Comparison of ENCODE assay signal across 25 mouse cellular contexts in genomic region chr17:63715687-63716086, GRCm38 (mm10).
DNase-seq lines count a peak whose midpoint lies in the region; ATAC-seq lines count a peak whose summit lies in the region.
"Had no signal": no experiment of that assay in that cellular context is flagged by ENCODE, and none has a peak within 500 bp of the region (broad histone marks: within the 10 kb centered on the region; RNA-seq: fewer than 3 reads in every experiment).

No protein-coding gene starts in this region.

- H3K27me3 ChIP-seq in embryonic facial prominence, embryonic 14.5 days (replicated peaks; ENCODE audit: control insufficient read depth, insufficient read depth, low read length) = no peaks in the 10 kb centered on the region
- H3K27me3 ChIP-seq in embryonic facial prominence, embryonic 10.5 days (replicated peaks; ENCODE audit: low read depth, poor library complexity, severe bottlenecking) = no peaks in the 10 kb centered on the region
- H3K27me3 ChIP-seq in hindbrain, embryonic 14.5 days (ENCODE audit: control insufficient read depth, insufficient read depth, low read length) = no peaks in the 10 kb centered on the region
- no peaks in the 10 kb centered on the region for H3K27me3 ChIP-seq in hindbrain, embryonic 10.5 days (ENCODE audit: insufficient read depth, poor library complexity, severe bottlenecking)
- no peaks in the 10 kb centered on the region for H3K27me3 ChIP-seq in neural tube, embryonic 13.5 days
- H3K27me3 ChIP-seq in kidney, embryonic 16.5 days (ENCODE audit: insufficient read depth, low read length) = 0 out of 2 replicates have a peak, but pooled peaks cover 4% of the 10 kb centered on the region
- H3K27me3 ChIP-seq: embryonic facial prominence, embryonic 13.5 days; forebrain, embryonic 13.5 days; heart, embryonic 13.5 days; hindbrain, embryonic 15.5 days had no signal

- H3K4me2 ChIP-seq in embryonic facial prominence, embryonic 14.5 days (ENCODE audit: low read depth, low read length) = no peak overlapping the region
- H3K4me2 ChIP-seq in hindbrain, embryonic 14.5 days (replicated peaks) = no peak overlapping the region
- no peak overlapping the region for H3K4me2 ChIP-seq in neural tube, embryonic 13.5 days
- no peak overlapping the region for H3K4me2 ChIP-seq in kidney, embryonic 16.5 days (replicated peaks; ENCODE audit: low read depth, low read length)
- H3K4me2 ChIP-seq: embryonic facial prominence, embryonic 13.5 days; forebrain, embryonic 13.5 days; heart, embryonic 13.5 days; hindbrain, embryonic 15.5 days had no signal

- no peaks in the 10 kb centered on the region for H3K9me3 ChIP-seq in embryonic facial prominence, embryonic 14.5 days (ENCODE audit: control insufficient read depth, low read length)
- H3K9me3 ChIP-seq in embryonic facial prominence, embryonic 10.5 days = no peaks in the 10 kb centered on the region
- H3K9me3 ChIP-seq in hindbrain, embryonic 14.5 days (ENCODE audit: control insufficient read depth, low read length) = no peaks in the 10 kb centered on the region
- H3K9me3 ChIP-seq in hindbrain, embryonic 10.5 days = no peaks in the 10 kb centered on the region
- H3K9me3 ChIP-seq in neural tube, embryonic 13.5 days = no peaks in the 10 kb centered on the region
- no peaks in the 10 kb centered on the region for H3K9me3 ChIP-seq in kidney, embryonic 16.5 days (ENCODE audit: low read length)
- H3K9me3 ChIP-seq: embryonic facial prominence, embryonic 13.5 days; forebrain, embryonic 10.5 days; forebrain, embryonic 13.5 days; heart, embryonic 10.5 days; heart, embryonic 13.5 days; hindbrain, embryonic 15.5 days had no signal

- no peak overlapping the region for H3K4me3 ChIP-seq in embryonic facial prominence, embryonic 14.5 days (ENCODE audit: low read depth, low read length)
- no peak overlapping the region for H3K4me3 ChIP-seq in embryonic facial prominence, embryonic 10.5 days
- H3K4me3 ChIP-seq in hindbrain, embryonic 14.5 days (replicated peaks; ENCODE audit: low read length) = no peak overlapping the region
- no peak overlapping the region for H3K4me3 ChIP-seq in hindbrain, embryonic 10.5 days
- no peak overlapping the region for H3K4me3 ChIP-seq in neural tube, embryonic 13.5 days
- no peak overlapping the region for H3K4me3 ChIP-seq in kidney, embryonic 16.5 days (ENCODE audit: low read length)
- H3K4me3 ChIP-seq: embryonic facial prominence, embryonic 13.5 days; forebrain, embryonic 10.5 days; forebrain, embryonic 13.5 days; heart, adult 2 months; heart, embryonic 10.5 days; heart, embryonic 13.5 days; hindbrain, embryonic 15.5 days had no signal

- no peaks in the 10 kb centered on the region; the same call in 1 of the 2 replicates for H3K4me1 ChIP-seq in embryonic facial prominence, embryonic 14.5 days (ENCODE audit: control insufficient read depth, insufficient read depth, low read length)
- no peaks in the 10 kb centered on the region for H3K4me1 ChIP-seq in embryonic facial prominence, embryonic 10.5 days
- H3K4me1 ChIP-seq in hindbrain, embryonic 14.5 days (replicated peaks; ENCODE audit: control insufficient read depth, insufficient read depth, low read length) = peaks cover 10% of the 10 kb centered on the region; the same call in 1 of the 2 replicates
- H3K4me1 ChIP-seq in hindbrain, embryonic 10.5 days (replicated peaks) = no peaks in the 10 kb centered on the region
- peaks cover 43% of the 10 kb centered on the region for H3K4me1 ChIP-seq in neural tube, embryonic 13.5 days (replicated peaks)
- H3K4me1 ChIP-seq in kidney, embryonic 16.5 days (ENCODE audit: insufficient read depth, low read length) = peaks cover 8% of the 10 kb centered on the region
- H3K4me1 ChIP-seq: embryonic facial prominence, embryonic 13.5 days; forebrain, embryonic 10.5 days; heart, embryonic 10.5 days; heart, embryonic 13.5 days had no signal

- DNase-seq in embryonic facial prominence, embryonic 14.5 days (ENCODE audit: low spot score) = peak; percentile 42
- DNase-seq in embryonic facial prominence, embryonic 10.5 days (ENCODE audit: low spot score) = no peak
- no peak for DNase-seq in hindbrain, embryonic 14.5 days (ENCODE audit: low spot score)
- no peak for DNase-seq in hindbrain, embryonic 10.5 days (ENCODE audit: low spot score)
- no peak for DNase-seq in neural tube, embryonic 10.5 days (ENCODE audit: extremely low spot score, low spot score)
- DNase-seq: adrenal gland, adult 8-10 months; adrenal gland, postnatal 25 days; B cell, adult 2 months; gastrocnemius, postnatal 10 days; gastrocnemius, postnatal 36 days; heart, adult 2 months; heart, postnatal 14 days; heart, postnatal 4 days; kidney, adult 18-20 months had no signal

- 84% methylated on average over 9 of the region's 9 CpGs for whole genome bisulfite sequencing in embryonic facial prominence, embryonic 14.5 days
- 95% methylated on average over 9 of the region's 9 CpGs for WGBS in embryonic facial prominence, embryonic 10.5 days
- WGBS in hindbrain, embryonic 14.5 days = 89% methylated on average over 9 of the region's 9 CpGs
- WGBS in hindbrain, embryonic 10.5 days = 94% methylated on average over 9 of the region's 9 CpGs
- WGBS in neural tube, embryonic 13.5 days = 90% methylated on average over 9 of the region's 9 CpGs
- 91% methylated on average over 9 of the region's 9 CpGs for WGBS in kidney, embryonic 16.5 days

- H3K36me3 ChIP-seq in embryonic facial prominence, embryonic 14.5 days (ENCODE audit: control insufficient read depth, insufficient read depth, low read length) = no peaks in the 10 kb centered on the region
- H3K36me3 ChIP-seq in embryonic facial prominence, embryonic 10.5 days (replicated peaks) = no peaks in the 10 kb centered on the region
- no peaks in the 10 kb centered on the region for H3K36me3 ChIP-seq in hindbrain, embryonic 14.5 days (replicated peaks; ENCODE audit: control insufficient read depth, insufficient read depth)
- H3K36me3 ChIP-seq in hindbrain, embryonic 10.5 days = no peaks in the 10 kb centered on the region
- H3K36me3 ChIP-seq in neural tube, embryonic 13.5 days = no peaks in the 10 kb centered on the region
- no peaks in the 10 kb centered on the region for H3K36me3 ChIP-seq in kidney, embryonic 16.5 days (ENCODE audit: insufficient read depth, low read length)
- H3K36me3 ChIP-seq: embryonic facial prominence, embryonic 13.5 days; forebrain, embryonic 10.5 days; heart, embryonic 10.5 days; heart, embryonic 13.5 days; hindbrain, embryonic 15.5 days had no signal

- no peak overlapping the region for H3K9ac ChIP-seq in embryonic facial prominence, embryonic 14.5 days (ENCODE audit: low read depth, low read length)
- no peak overlapping the region for H3K9ac ChIP-seq in hindbrain, embryonic 14.5 days
- no peak overlapping the region for H3K9ac ChIP-seq in neural tube, embryonic 13.5 days
- no peak overlapping the region for H3K9ac ChIP-seq in kidney, embryonic 16.5 days (replicated peaks; ENCODE audit: low read length)
- H3K9ac ChIP-seq: embryonic facial prominence, embryonic 13.5 days; forebrain, embryonic 13.5 days; heart, embryonic 13.5 days; hindbrain, embryonic 15.5 days had no signal

- no peak overlapping the region for H3K27ac ChIP-seq in embryonic facial prominence, embryonic 14.5 days (replicated peaks; ENCODE audit: low read depth, low read length)
- no peak overlapping the region for H3K27ac ChIP-seq in embryonic facial prominence, embryonic 10.5 days (replicated peaks)
- 0 out of 2 replicates have a peak overlapping the region, but pooled peaks have one; percentile 9 for H3K27ac ChIP-seq in hindbrain, embryonic 14.5 days
- H3K27ac ChIP-seq in hindbrain, embryonic 10.5 days = no peak overlapping the region
- peak overlapping the region; percentile 33 for H3K27ac ChIP-seq in neural tube, embryonic 13.5 days (replicated peaks)
- no peak overlapping the region for H3K27ac ChIP-seq in kidney, embryonic 16.5 days (ENCODE audit: low read length)
- H3K27ac ChIP-seq: embryonic facial prominence, embryonic 13.5 days; forebrain, embryonic 10.5 days; forebrain, embryonic 13.5 days; heart, adult 2 months; heart, embryonic 10.5 days; heart, embryonic 13.5 days had no signal

- no peak for ATAC-seq in embryonic facial prominence, embryonic 14.5 days (ENCODE audit: low read depth)
- no peak for ATAC-seq in hindbrain, embryonic 14.5 days (ENCODE audit: low FRiP score)
- ATAC-seq in neural tube, embryonic 13.5 days (ENCODE audit: low read depth) = no peak
- no peak for ATAC-seq in kidney, embryonic 16.5 days (ENCODE audit: low FRiP score, low TSS enrichment)
- ATAC-seq: activated CD4-positive, CD25-positive, alpha-beta regulatory T cell, adult 4 months; inflammation-experienced regulatory T-cells, adult 6 months; intestine, embryonic 16.5 days had no signal

Comparison
In these comparisons a context has a peak if more than half of its experiments do, and no peak if none do; other contexts are left out.
1. H3K27ac ChIP-seq: peak in hindbrain, embryonic 14.5 days (single experiment) and neural tube, embryonic 13.5 days (single experiment); none in embryonic facial prominence, embryonic 14.5 days (single experiment), embryonic facial prominence, embryonic 10.5 days (single experiment), hindbrain, embryonic 10.5 days (single experiment) and kidney, embryonic 16.5 days (single experiment).